Mouse (Mus musculus): Measurements from ENCODE around the gene Hexb. TPM values are rescaled to one million over a fixed set of nuclear protein-coding genes. Genes with fewer than 3 reads are reported as not detected.

The Hexb gene
- polyA plus RNA-seq, 1 experiment = 30.9 TPM

GRCm38 (mm10) chr13:97182821-97183220 is 15.3 kb downstream of the Hexb start:
- TF ChIP-seq MYOD1 (IDR thresholded peaks at IDR 0.05; ENCODE audit: control insufficient read depth in 1 of 3, insufficient read length in 2 of 3, low read depth in 2 of 3) = no peak
- TF ChIP-seq REST (IDR thresholded peaks at IDR 0.05; ENCODE audit: insufficient read depth, insufficient read length) = no peak
- TF ChIP-seq POLR2A (IDR thresholded peaks at IDR 0.05; ENCODE audit: insufficient read length, low read depth) = no peak
- no peak for TF ChIP-seq TCF3 (IDR thresholded peaks at IDR 0.05; ENCODE audit: insufficient read length, low read depth)
- TF ChIP-seq CEBPB (IDR thresholded peaks at IDR 0.05; ENCODE audit: insufficient read depth, poor library complexity, severe bottlenecking) = no peak
- no peak for TF ChIP-seq MAX (IDR thresholded peaks at IDR 0.05; ENCODE audit: low read depth)
- no peak for TF ChIP-seq TCF12 (IDR thresholded peaks at IDR 0.05; ENCODE audit: insufficient read depth, poor library complexity, severe bottlenecking)
- TF ChIP-seq POLR2AphosphoS2 (IDR thresholded peaks at IDR 0.05; ENCODE audit: insufficient read length, low read depth) = no peak
- no peak for TF ChIP-seq E2F4 (IDR thresholded peaks at IDR 0.05; ENCODE audit: insufficient read depth)
- TF ChIP-seq MYOG (IDR thresholded peaks at IDR 0.05; ENCODE audit: control insufficient read depth in 1 of 3, insufficient read depth in 1 of 3, insufficient read length in 2 of 3, low read depth in 2 of 3) = no peak
- Histone ChIP-seq H3K4me3 (no peak overlapping the region), H3K79me2 (ENCODE audit: control insufficient read depth, insufficient read depth) (no peaks in the 10 kb centered on the region), H3K4me2 (ENCODE audit: low read depth) (no peak overlapping the region), H3K27me3 (ENCODE audit: control insufficient read depth, insufficient read depth, insufficient read length) (no peaks in the 10 kb centered on the region), H3ac (ENCODE audit: control insufficient read depth, insufficient read length) (no peak overlapping the region), H3K36me3 (ENCODE audit: control insufficient read depth, insufficient read depth) (peaks cover 18% of the 10 kb centered on the region)

DNA sequence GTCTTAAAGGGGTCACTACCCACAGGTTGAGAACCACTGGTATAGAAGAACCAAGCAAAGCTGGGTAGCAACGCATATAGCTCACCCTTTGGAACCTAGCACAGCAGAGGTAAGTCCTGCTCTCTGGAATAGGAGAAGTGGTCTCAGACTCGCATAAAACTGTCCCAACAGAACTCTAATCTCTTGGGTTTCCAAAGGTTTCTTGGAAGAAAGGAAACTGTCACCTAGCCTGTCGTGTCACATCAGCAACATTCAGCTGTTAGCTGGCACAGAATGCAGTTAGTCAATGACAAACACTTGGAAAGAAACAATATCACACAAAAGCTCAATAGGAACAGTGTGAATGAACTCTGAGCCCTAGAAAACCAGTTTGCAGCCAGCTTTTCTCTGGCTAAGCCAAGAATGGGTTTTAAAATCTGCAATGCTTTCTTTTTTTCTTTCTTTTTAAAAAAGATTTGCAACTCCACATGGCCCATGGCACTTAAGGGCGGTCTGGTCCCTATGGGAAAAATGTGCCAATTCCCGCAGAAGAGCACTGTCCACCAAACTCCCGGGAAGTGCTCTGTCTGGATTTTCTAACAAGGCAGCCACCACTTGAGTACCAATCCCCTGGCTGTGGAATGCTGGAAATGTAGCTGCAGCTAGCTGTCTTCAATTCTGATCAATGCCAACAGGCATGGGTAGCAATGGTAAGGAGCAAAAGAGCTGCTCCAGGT is 17.9 kb downstream of the Hexb start:
- H3K27me3 ChIP-seq (ENCODE audit: control insufficient read depth, insufficient read depth, insufficient read length) = no peaks in the 10 kb centered on the region
- TF ChIP-seq REST (IDR thresholded peaks at IDR 0.05; ENCODE audit: insufficient read depth, insufficient read length) = no peak
- no peaks in the 10 kb centered on the region for H3K79me2 ChIP-seq (ENCODE audit: control insufficient read depth, insufficient read depth)
- H3ac ChIP-seq (ENCODE audit: control insufficient read depth, insufficient read length) = no peak overlapping the region
- H3K4me3 ChIP-seq = no peak overlapping the region
- no peak overlapping the region for H3K4me2 ChIP-seq (ENCODE audit: low read depth)
- H3K36me3 ChIP-seq (ENCODE audit: control insufficient read depth, insufficient read depth) = peaks cover 26% of the 10 kb centered on the region

DNA sequence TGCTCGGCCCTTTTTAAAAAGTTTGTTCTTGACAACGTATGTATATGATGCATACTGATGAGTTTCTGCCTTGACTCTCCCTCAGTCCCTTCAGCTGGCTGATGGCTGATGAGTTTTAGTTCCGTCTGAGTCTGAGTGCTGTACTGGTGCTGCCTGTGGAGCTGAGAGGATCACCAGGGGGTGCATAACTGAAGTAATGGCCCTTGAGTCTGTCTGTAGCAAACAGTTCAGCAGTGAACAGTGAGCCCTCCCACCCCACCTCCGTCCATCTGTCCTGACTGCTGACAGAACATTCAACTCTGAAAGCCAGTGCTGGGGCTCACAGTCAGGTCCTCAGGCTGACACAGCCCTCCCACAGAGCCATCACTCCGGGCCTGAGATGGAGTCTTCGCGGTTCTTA is 19.2 kb downstream of the Hexb start:
- Histone ChIP-seq H3K36me3 (ENCODE audit: control insufficient read depth, insufficient read depth) (peaks cover 38% of the 10 kb centered on the region), H3ac (ENCODE audit: control insufficient read depth, insufficient read length) (no peak overlapping the region), H3K79me2 (ENCODE audit: control insufficient read depth, insufficient read depth) (no peaks in the 10 kb centered on the region), H3K4me2 (ENCODE audit: low read depth) (no peak overlapping the region), H3K4me3 (no peak overlapping the region), H3K27me3 (ENCODE audit: control insufficient read depth, insufficient read depth, insufficient read length) (no peaks in the 10 kb centered on the region)
- TF ChIP-seq MAX (IDR thresholded peaks at IDR 0.05; ENCODE audit: low read depth) (no peak), E2F4 (IDR thresholded peaks at IDR 0.05; ENCODE audit: insufficient read depth) (no peak), USF1 (IDR thresholded peaks at IDR 0.05; ENCODE audit: low read depth) (no peak), SRF (IDR thresholded peaks at IDR 0.05; ENCODE audit: control insufficient read depth, insufficient read length, low read depth) (no peak), TCF12 (IDR thresholded peaks at IDR 0.05; ENCODE audit: insufficient read depth, poor library complexity, severe bottlenecking) (no peak), CEBPB (IDR thresholded peaks at IDR 0.05; ENCODE audit: insufficient read depth, poor library complexity, severe bottlenecking) (no peak), POLR2A (IDR thresholded peaks at IDR 0.05; ENCODE audit: insufficient read length, low read depth) (no peak), POLR2AphosphoS2 (IDR thresholded peaks at IDR 0.05; ENCODE audit: insufficient read length, low read depth) (no peak), REST (IDR thresholded peaks at IDR 0.05; ENCODE audit: insufficient read depth, insufficient read length) (no peak), MYOG (IDR thresholded peaks at IDR 0.05; ENCODE audit: control insufficient read depth in 1 of 3, insufficient read depth in 1 of 3, insufficient read length in 2 of 3, low read depth in 2 of 3) (no peak), MYOD1 (IDR thresholded peaks at IDR 0.05; ENCODE audit: control insufficient read depth in 1 of 3, insufficient read length in 2 of 3, low read depth in 2 of 3) (no peak), TCF3 (IDR thresholded peaks at IDR 0.05; ENCODE audit: insufficient read length, low read depth) (no peak)

DNA sequence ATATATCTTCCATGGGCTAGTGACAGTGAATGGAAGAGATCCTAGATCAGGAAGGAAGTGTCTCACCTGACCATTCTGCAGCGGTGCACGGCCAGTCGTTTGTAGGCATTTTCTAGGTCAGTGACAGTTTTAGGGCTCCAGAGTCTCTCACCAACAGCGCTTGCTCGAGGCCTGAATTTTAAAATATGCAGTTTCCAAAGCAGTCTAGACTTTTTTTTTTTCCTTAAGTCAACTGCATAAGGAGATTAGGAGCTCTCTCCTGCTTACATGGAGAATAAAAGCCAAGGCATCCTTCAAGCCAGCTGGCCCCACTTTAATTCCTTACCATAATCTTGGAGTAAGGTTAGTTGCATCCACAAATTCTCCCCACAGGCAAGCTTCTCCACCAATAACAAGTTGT is 21.4 kb downstream of the Hexb start:
- Histone ChIP-seq H3K4me3 (no peak overlapping the region), H3K36me3 (ENCODE audit: control insufficient read depth, insufficient read depth) (peaks cover 55% of the 10 kb centered on the region), H3ac (ENCODE audit: control insufficient read depth, insufficient read length) (no peak overlapping the region), H3K4me2 (ENCODE audit: low read depth) (no peak overlapping the region), H3K27me3 (ENCODE audit: control insufficient read depth, insufficient read depth, insufficient read length) (no peaks in the 10 kb centered on the region), H3K79me2 (ENCODE audit: control insufficient read depth, insufficient read depth) (no peaks in the 10 kb centered on the region)
- no peak for TF ChIP-seq TCF3 (IDR thresholded peaks at IDR 0.05; ENCODE audit: insufficient read length, low read depth)
- TF ChIP-seq CEBPB (IDR thresholded peaks at IDR 0.05; ENCODE audit: insufficient read depth, poor library complexity, severe bottlenecking) = no peak
- no peak for TF ChIP-seq REST (IDR thresholded peaks at IDR 0.05; ENCODE audit: insufficient read depth, insufficient read length)
- TF ChIP-seq POLR2AphosphoS2 (IDR thresholded peaks at IDR 0.05; ENCODE audit: insufficient read length, low read depth) = no peak
- no peak for TF ChIP-seq MYOD1 (IDR thresholded peaks at IDR 0.05; ENCODE audit: control insufficient read depth in 1 of 3, insufficient read length in 2 of 3, low read depth in 2 of 3)
- no peak for TF ChIP-seq MYOG (IDR thresholded peaks at IDR 0.05; ENCODE audit: control insufficient read depth in 1 of 3, insufficient read depth in 1 of 3, insufficient read length in 2 of 3, low read depth in 2 of 3)
- no peak for TF ChIP-seq E2F4 (IDR thresholded peaks at IDR 0.05; ENCODE audit: insufficient read depth)
- no peak for TF ChIP-seq MAX (IDR thresholded peaks at IDR 0.05; ENCODE audit: low read depth)
- no peak for TF ChIP-seq TCF12 (IDR thresholded peaks at IDR 0.05; ENCODE audit: insufficient read depth, poor library complexity, severe bottlenecking)
- no peak for TF ChIP-seq POLR2A (IDR thresholded peaks at IDR 0.05; ENCODE audit: insufficient read length, low read depth)
- no peak for TF ChIP-seq USF1 (IDR thresholded peaks at IDR 0.05; ENCODE audit: low read depth)
- TF ChIP-seq SRF (IDR thresholded peaks at IDR 0.05; ENCODE audit: control insufficient read depth, insufficient read length, low read depth) = no peak
